Mouse (Mus musculus) mesoderm, embryonic 11.5 days (tissue): ENCODE measurements around the gene Lcn4.
A peak's percentile ranks its signal among the peaks of the same experiment; 100 is the strongest.

Source experiments
- DNase-seq: peaks from one replicate; pipeline ENCODE4 v3.0.0-alpha.2; 2012; ENCODE audit warnings: low read depth, low spot score

The Lcn4 gene

GRCm38 (mm10) chr2:26671182-26671581 lies at the start of gene Lcn4:
Gene Lcn4 (minus strand): TSS chr2:26671282.
- DNase-seq = no peak

- no peak for DNase-seq
Observed at GRCm38 (mm10) chr2:26686171-26686675, 15.1 kb upstream of the Lcn4 start.

- DNase-seq = no peak
Observed at GRCm38 (mm10) chr2:26668746-26669145, 2.3 kb downstream of the Lcn4 start.

GRCm38 (mm10) chr2:26663551-26663950 lies 7.5 kb downstream of the Lcn4 start:
- peak; percentile 47 for DNase-seq

GRCm38 (mm10) chr2:26663112-26663511 lies 8.0 kb downstream of the Lcn4 start:
- no peak for DNase-seq

- DNase-seq = no peak
Observed at GRCm38 (mm10) chr2:26662509-26662882, 8.6 kb downstream of the Lcn4 start.

- no peak for DNase-seq
Observed at GRCm38 (mm10) chr2:26661768-26662508, 9.1 kb downstream of the Lcn4 start.

GRCm38 (mm10) chr2:26661143-26661752 lies 9.8 kb downstream of the Lcn4 start:
- peak; percentile 19 for DNase-seq

GRCm38 (mm10) chr2:26657426-26657825 lies 13.7 kb downstream of the Lcn4 start:
- no peak for DNase-seq

GRCm38 (mm10) chr2:26654687-26655086 lies 16.4 kb downstream of the Lcn4 start:
- DNase-seq = no peak

GRCm38 (mm10) chr2:26646643-26647293 lies 24.3 kb downstream of the Lcn4 start:
- DNase-seq = peak; percentile 94

- peak; percentile 49 for DNase-seq
Observed at GRCm38 (mm10) chr2:26643942-26644341, 27.1 kb downstream of the Lcn4 start.

GRCm38 (mm10) chr2:26641006-26641647 lies 30.0 kb downstream of the Lcn4 start:
- no peak for DNase-seq

GRCm38 (mm10) chr2:26639838-26640830 lies 30.9 kb downstream of the Lcn4 start:
- peak; percentile 97 for DNase-seq

- peak; percentile 52 for DNase-seq
Observed at GRCm38 (mm10) chr2:26639083-26639482, 32.0 kb downstream of the Lcn4 start.

GRCm38 (mm10) chr2:26638572-26638971 lies 32.5 kb downstream of the Lcn4 start:
- DNase-seq = no peak

GRCm38 (mm10) chr2:26638039-26638438 lies 33.0 kb downstream of the Lcn4 start:
- DNase-seq = no peak

GRCm38 (mm10) chr2:26637316-26637932 lies 33.7 kb downstream of the Lcn4 start:
- no peak for DNase-seq

- DNase-seq = no peak
Observed at GRCm38 (mm10) chr2:26636325-26636635, 34.8 kb downstream of the Lcn4 start.

GRCm38 (mm10) chr2:26635489-26636324 lies 35.4 kb downstream of the Lcn4 start:
- no peak for DNase-seq
